Mouse (Mus musculus): ENCODE data around the gene Inpp4b.

DNA sequence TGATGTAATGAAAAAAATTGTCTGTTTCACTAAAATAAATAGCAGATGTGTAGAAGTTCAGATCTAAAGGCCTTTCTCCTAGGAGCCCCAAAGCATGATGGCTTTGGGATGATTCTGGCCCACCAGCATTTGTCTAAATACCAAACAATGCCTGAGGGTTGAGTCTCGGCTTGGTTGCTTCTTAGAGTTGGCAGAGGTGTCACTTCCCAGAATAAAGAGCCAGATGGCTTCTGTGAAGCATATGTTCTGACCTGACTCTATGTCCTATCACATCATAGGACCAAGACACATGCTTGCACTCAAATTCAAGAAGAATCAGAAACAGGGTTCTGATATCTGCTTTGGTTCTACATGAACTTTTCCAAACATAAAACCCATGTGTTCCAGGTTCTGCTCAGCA is 365.1 kb downstream of the Inpp4b start:
- TF ChIP-seq CTCF (IDR thresholded peaks at IDR 0.05; ENCODE audit: insufficient read depth, low read depth, low read length) (no peak), POLR2A (IDR thresholded peaks at IDR 0.05; ENCODE audit: insufficient read depth, low read depth, low read length) (no peak)

Data from olfactory bulb, adult 2 months (tissue).